Mouse (Mus musculus) CH12.LX (cell line): Measurements from ENCODE around the gene Irgc1. TPM values are rescaled to one million over a fixed set of nuclear protein-coding genes. Genes with fewer than 3 reads are reported as not detected.

Source experiments
- DNase-seq: peaks from one replicate; pipeline ENCODE4 v3.0.0-alpha.2; 2013; ENCODE audit errors: extremely low read depth
- H3K27ac ChIP-seq: 2 replicates; pipeline ENCODE4 v1.5.1; 2012; ENCODE audit warnings: low read depth, mild to moderate bottlenecking, control low read depth, moderate library complexity; ENCODE audit not compliant: insufficient read depth
- H3K27me3 ChIP-seq: replicated peaks from 2 replicates; pipeline ENCODE3; 2012; ENCODE audit warnings: inconsistent platforms
- H3K36me3 ChIP-seq, 2 experiments: replicated peaks in 1 of 2; 2 replicates each; pipeline versions ENCODE3 to v1.6.1; 2012; ENCODE audit warnings: inconsistent platforms in 1 of 2, low read length in 1 of 2, mild to moderate bottlenecking in 1 of 2, mixed read lengths in 1 of 2, moderate library complexity in 1 of 2; ENCODE audit not compliant: control insufficient read depth in 1 of 2, insufficient read depth in 1 of 2
- H3K4me1 ChIP-seq, 2 experiments: 2 replicates each; pipeline ENCODE4 v1.6.1; 2012; ENCODE audit warnings: inconsistent platforms in 1 of 2, moderate library complexity in 1 of 2; ENCODE audit not compliant: insufficient read depth in 2 of 2, control insufficient read depth in 1 of 2
- H3K4me2 ChIP-seq: 2 replicates; pipeline ENCODE4 v1.6.1; 2012; ENCODE audit warnings: low read depth, mild to moderate bottlenecking, control low read depth; ENCODE audit not compliant: poor library complexity, insufficient read depth, severe bottlenecking
- H3K4me3 ChIP-seq, 3 experiments: fragments of 150-350 bp in 1 of 3; sonication (generic) in 1 of 3; replicated peaks in 1 of 3; 2 replicates each; pipeline versions ENCODE3 to v1.5.1; 2011 to 2012; ENCODE audit warnings: low read depth in 2 of 3, low read length in 2 of 3, mild to moderate bottlenecking in 2 of 3, moderate library complexity in 2 of 3, control low read depth in 1 of 3, improper control_type of control experiment in 1 of 3, inconsistent platforms in 1 of 3, mixed read lengths in 1 of 3; ENCODE audit not compliant: poor library complexity in 1 of 3
- H3K79me2 ChIP-seq: replicated peaks from 2 replicates; pipeline ENCODE4 v1.6.1; 2012; ENCODE audit warnings: mild to moderate bottlenecking, moderate library complexity; ENCODE audit not compliant: control insufficient read depth, poor library complexity, insufficient read depth, severe bottlenecking; ENCODE audit errors: extremely low read depth
- H3K9ac ChIP-seq: 2 replicates; pipeline ENCODE4 v1.6.1; 2012; ENCODE audit warnings: low read depth, mild to moderate bottlenecking, control low read depth, moderate library complexity; ENCODE audit not compliant: insufficient read depth
- H3K9me3 ChIP-seq: replicated peaks from 2 replicates; pipeline ENCODE3; 2012; ENCODE audit warnings: low read length, inconsistent platforms, mixed read lengths
- BHLHE40 ChIP-seq: IDR thresholded peaks from 2 replicates; pipeline ENCODE4 v1.6.1; 2011; ENCODE audit warnings: mild to moderate bottlenecking, low read depth, low read length, improper control_type of control experiment
- CHD1 ChIP-seq: IDR thresholded peaks from 2 replicates; pipeline ENCODE4 v1.6.1; 2012; ENCODE audit warnings: low read depth, low read length, improper control_type of control experiment, inconsistent platforms
- CHD2 ChIP-seq: IDR thresholded peaks from 2 replicates; pipeline ENCODE4 v1.6.1; 2011; ENCODE audit warnings: low read length, improper control_type of control experiment
- CTCF ChIP-seq, 2 experiments: IDR thresholded peaks in 1 of 2; conservative IDR thresholded peaks in 1 of 2; 2 replicates each; pipeline ENCODE4 v1.5.1; 2011 to 2012; ENCODE audit warnings: low read depth in 2 of 2, low read length in 2 of 2, improper control_type of control experiment in 1 of 2, inconsistent platforms in 1 of 2, mild to moderate bottlenecking in 1 of 2, moderate library complexity in 1 of 2
- ELF1 ChIP-seq: IDR thresholded peaks from 2 replicates; pipeline ENCODE4 v1.6.1; 2014; ENCODE audit warnings: low read depth, mild to moderate bottlenecking, inconsistent platforms, low read length, improper control_type of control experiment
- GABPA ChIP-seq: IDR thresholded peaks from 2 replicates; pipeline ENCODE4 v1.6.1; 2012; ENCODE audit warnings: low read depth, low read length, improper control_type of control experiment, inconsistent platforms; ENCODE audit not compliant: insufficient replicate concordance
- IRF4 ChIP-seq: IDR thresholded peaks from 2 replicates; pipeline ENCODE4 v1.6.1; 2014; ENCODE audit warnings: low read depth, mild to moderate bottlenecking, inconsistent platforms, low read length, improper control_type of control experiment
- JUND ChIP-seq: conservative IDR thresholded peaks from 2 replicates; pipeline ENCODE4 v1.6.1; 2011; ENCODE audit warnings: low read depth, low read length, improper control_type of control experiment
- MAX ChIP-seq: IDR thresholded peaks from 2 replicates; pipeline ENCODE4 v1.6.1; 2011; ENCODE audit warnings: low read length, improper control_type of control experiment
- MAZ ChIP-seq: IDR thresholded peaks from 2 replicates; pipeline ENCODE4 v1.6.1; 2012; ENCODE audit warnings: low read depth, mild to moderate bottlenecking, inconsistent platforms, low read length, improper control_type of control experiment, moderate library complexity
- MEF2A ChIP-seq: IDR thresholded peaks from 2 replicates; pipeline ENCODE4 v1.6.1; 2014; ENCODE audit warnings: low read depth, mild to moderate bottlenecking, inconsistent platforms, low read length, improper control_type of control experiment, borderline replicate concordance
- NELFE ChIP-seq: IDR thresholded peaks from 2 replicates; pipeline ENCODE4 v1.6.1; 2011; ENCODE audit warnings: low read depth, low read length, improper control_type of control experiment
- POLR2A ChIP-seq: IDR thresholded peaks from 2 replicates; pipeline ENCODE4 v1.6.1; 2011; ENCODE audit warnings: low read depth, mild to moderate bottlenecking, improper control_type of control experiment, low read length
- RAD21 ChIP-seq: IDR thresholded peaks from 2 replicates; pipeline ENCODE4 v1.6.1; 2011; ENCODE audit warnings: low read depth, mild to moderate bottlenecking, low read length, improper control_type of control experiment, moderate library complexity
- RCOR1 ChIP-seq: conservative IDR thresholded peaks from 2 replicates; pipeline ENCODE4 v1.6.1; 2012; ENCODE audit warnings: low read depth, mild to moderate bottlenecking, inconsistent platforms, low read length, improper control_type of control experiment
- SIN3A ChIP-seq: IDR thresholded peaks from 2 replicates; pipeline ENCODE4 v1.6.1; 2012; ENCODE audit warnings: low read length, improper control_type of control experiment, inconsistent platforms
- SMC3 ChIP-seq: IDR thresholded peaks from 2 replicates; pipeline ENCODE4 v1.6.1; 2011; ENCODE audit warnings: low read depth, low read length, improper control_type of control experiment
- TBP ChIP-seq: conservative IDR thresholded peaks from 2 replicates; pipeline ENCODE4 v1.6.1; 2011; ENCODE audit warnings: low read depth, low read length, improper control_type of control experiment
- UBTF ChIP-seq: IDR thresholded peaks from 2 replicates; pipeline ENCODE4 v1.6.1; 2012; ENCODE audit warnings: low read depth, mild to moderate bottlenecking, inconsistent platforms, low read length, improper control_type of control experiment, moderate library complexity
- USF1 ChIP-seq: IDR thresholded peaks from 2 replicates; pipeline ENCODE4 v1.6.1; 2014; ENCODE audit warnings: low read depth, mild to moderate bottlenecking, inconsistent platforms, low read length, improper control_type of control experiment
- ZKSCAN1 ChIP-seq: IDR thresholded peaks from 2 replicates; pipeline ENCODE4 v1.6.1; 2012; ENCODE audit warnings: low read depth, inconsistent platforms, low read length, improper control_type of control experiment, borderline replicate concordance
- ZMIZ1 ChIP-seq: IDR thresholded peaks from 2 replicates; pipeline ENCODE4 v1.6.1; 2012; ENCODE audit warnings: low read depth, mild to moderate bottlenecking, inconsistent platforms, low read length, improper control_type of control experiment
- ZNF384 ChIP-seq: IDR thresholded peaks from 2 replicates; pipeline ENCODE4 v1.6.1; 2012; ENCODE audit warnings: low read depth, low read length, improper control_type of control experiment, inconsistent platforms
- dilution Hi-C: fragments of 300-500 bp; cut with MboI; formaldehyde crosslinking; loops from 2 replicates; pipeline ENCODE4 v1.14.3; 2020; ENCODE audit warnings: low sequenced_read_pairs; ENCODE audit not compliant: extremely low pct_unique_long_range_greater_than_20kb, extremely low pct_ligation_motif_present
- in situ Hi-C: fragments of 300-500 bp; cut with MboI; formaldehyde crosslinking; loops from 3 replicates; pipeline ENCODE4 v1.14.3; 2019; ENCODE audit warnings: low sequenced_read_pairs, low pct_ligation_motif_present, low pct_unique_long_range_greater_than_20kb, mixed read lengths
- polyA plus RNA-seq: library from polyadenylated mRNA; unstranded; fragments of >175 nt; gene quantifications from 2 replicates; pipeline ENCODE4 v1.2.1, GENCODE M21; 2012; ENCODE audit warnings: low read depth; ENCODE audit not compliant: insufficient read length
- total RNA-seq, 2 experiments: library from RNA; depleted of rRNA; stranded (reverse); fragments of 300-350 nt in 1 of 2; fragments of >200 nt in 1 of 2; gene quantifications; 2 replicates each; pipeline ENCODE4 v1.2.3; 2012 to 2014

Gene Irgc1
- total and polyA plus RNA-seq, 3 experiments: not detected

DNA sequence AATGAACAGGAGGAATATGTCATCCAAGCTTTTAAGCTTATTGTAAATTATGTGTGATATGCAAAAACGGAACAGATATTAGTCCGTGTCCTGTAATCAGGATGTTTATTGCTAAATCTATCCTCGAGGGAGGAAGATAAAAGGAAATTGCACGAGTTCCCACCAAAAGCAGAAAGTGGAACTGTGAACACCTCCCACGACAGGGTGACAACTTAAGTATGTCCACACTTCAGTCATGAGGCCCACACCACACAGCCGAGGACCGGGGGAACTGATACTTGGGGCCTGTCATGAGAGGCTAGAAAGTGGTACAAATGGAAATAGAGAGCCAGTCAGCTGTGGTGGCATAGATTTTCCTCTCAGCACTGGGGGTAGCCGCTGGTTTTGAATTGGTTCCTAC lies 9.8 kb downstream of the Irgc1 start (continued):
- TF ChIP-seq UBTF: 0 out of 2 replicates have a peak, but pooled peaks have one; percentile 27
- TF ChIP-seq CHD1: no peak
- 0 out of 2 replicates have a peak, but pooled peaks have one; percentile 17 for TF ChIP-seq TBP
- no peak; the same call in 1 of the 2 replicates for TF ChIP-seq CHD2
- peak; percentile 80 for TF ChIP-seq MAX
- TF ChIP-seq, all 38 proteins: peak for 12

DNA sequence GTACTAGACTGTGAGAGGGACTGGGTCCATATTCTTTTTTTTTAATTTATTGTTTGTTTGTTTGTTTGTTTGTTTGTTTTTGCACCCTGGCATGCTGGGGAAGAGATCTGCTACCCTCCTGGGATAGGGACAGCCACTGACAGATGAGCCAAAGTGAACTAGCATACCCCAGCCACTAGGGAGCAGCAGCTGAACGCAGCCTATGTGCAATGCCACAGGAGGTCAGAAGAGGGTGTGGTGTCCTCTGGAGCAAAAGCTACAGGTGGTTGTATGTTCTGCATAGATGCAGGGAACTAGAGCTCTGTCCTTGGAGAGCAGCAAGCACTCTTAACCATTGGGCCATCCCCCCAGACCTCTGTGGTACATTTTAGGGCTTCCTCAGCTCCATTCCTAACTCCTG lies 10.3 kb downstream of the Irgc1 start:
- Histone ChIP-seq H3K27ac (no peak overlapping the region), H3K9me3 (peaks cover 11% of the 10 kb centered on the region), H3K9ac (no peak overlapping the region), H3K36me3 (no peaks in the 10 kb centered on the region), H3K4me1 (peaks cover 22 to 48% of the 10 kb centered on the region in 2 experiments), H3K27me3 (peaks cover 14% of the 10 kb centered on the region), H3K4me2 (peak overlapping the region; percentile 47), H3K79me2 (no peaks in the 10 kb centered on the region), H3K4me3 (no peak overlapping the region)
- DNase-seq: peak; percentile 90
- TF ChIP-seq RAD21 (peak; percentile 92), NELFE (peak; percentile 61; the same call in 1 of the 2 replicates), RCOR1 (no peak), ZKSCAN1 (no peak), MAX (no peak), CTCF (conservative IDR thresholded peaks at IDR 0.05 in 1 of 2, IDR thresholded peaks at IDR 0.05 in 1 of 2; ENCODE audit: low read depth in 2 of 2, low read length in 2 of 2) (peak; percentile 96 to 100), SMC3 (peak; percentile 96)
- dilution Hi-C loops: no loop called here
- in situ Hi-C loops: no loop called here

DNA sequence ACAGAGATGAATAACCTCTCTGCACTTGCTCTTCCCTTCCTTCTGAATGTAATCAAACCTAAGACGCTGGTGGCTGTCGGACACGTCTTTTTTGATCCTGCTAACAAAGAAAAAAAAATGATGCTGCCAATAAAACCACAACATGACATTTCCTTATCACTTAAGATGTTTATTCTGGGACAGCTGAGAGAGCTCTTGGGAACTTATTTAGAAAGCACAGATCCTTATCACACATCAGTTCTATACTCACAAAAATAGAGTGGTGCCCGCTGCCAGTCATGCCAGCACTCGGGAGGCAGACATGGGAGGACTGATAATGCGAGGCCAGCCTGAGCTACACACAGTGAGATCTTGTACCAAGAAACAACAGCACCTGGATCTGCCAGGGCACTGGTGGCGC lies 12.2 kb downstream of the Irgc1 start:
- H3K9me3 ChIP-seq: no peaks in the 10 kb centered on the region
- no peak overlapping the region for H3K9ac ChIP-seq
- no peaks in the 10 kb centered on the region for H3K79me2 ChIP-seq
- H3K36me3 ChIP-seq: no peaks in the 10 kb centered on the region
- H3K4me1 ChIP-seq: peaks cover 15 to 34% of the 10 kb centered on the region in 2 experiments; a peak in 3 of 4 replicates
- no peak overlapping the region for H3K4me3 ChIP-seq
- TF ChIP-seq ZNF384 (no peak), IRF4 (no peak), UBTF (no peak), POLR2A (no peak), SMC3 (no peak), ZMIZ1 (no peak), RCOR1 (no peak), NELFE (no peak), GABPA (no peak), ZKSCAN1 (no peak), ELF1 (no peak), MAZ (no peak), MEF2A (no peak), USF1 (no peak), SIN3A (no peak), MAX (no peak), TBP (no peak), BHLHE40 (no peak), JUND (no peak)
- H3K4me2 ChIP-seq: no peak overlapping the region
- H3K27me3 ChIP-seq: peaks cover 10% of the 10 kb centered on the region
- in situ Hi-C loops: no loop called here
- dilution Hi-C loops: no loop called here
- H3K27ac ChIP-seq: no peak overlapping the region
- DNase-seq: no peak
